Mouse (Mus musculus) forebrain, embryonic 16.5 days (tissue): ENCODE results near the gene Ccdc157. TPM values are rescaled to one million over a fixed set of nuclear protein-coding genes. Genes with fewer than 3 reads are reported as not detected.

Experiments
- ATAC-seq: fragments of 200-750 bp; cut with Nextera tagmentation; 2 replicates; pipeline ENCODE4 v1.8.0; 2017; ENCODE audit warnings: mild to moderate bottlenecking, moderate library complexity
- H3K27ac ChIP-seq: fragments of 300-500 bp; sonication (generic); 2 replicates; pipeline ENCODE4 v1.5.1; 2014; ENCODE audit warnings: low read length, control low read depth
- H3K27me3 ChIP-seq: fragments of 300-500 bp; sonication (generic); replicated peaks from 2 replicates; pipeline ENCODE4 v1.6.1; 2014; ENCODE audit warnings: low read length; ENCODE audit not compliant: control insufficient read depth, insufficient read depth
- H3K36me3 ChIP-seq: fragments of 300-500 bp; sonication (generic); 2 replicates; pipeline ENCODE4 v1.6.1; 2014; ENCODE audit not compliant: control insufficient read depth, insufficient read depth
- H3K4me1 ChIP-seq: fragments of 300-500 bp; sonication (generic); replicated peaks from 2 replicates; pipeline ENCODE4 v1.6.1; 2014; ENCODE audit warnings: low read length; ENCODE audit not compliant: control insufficient read depth, insufficient read depth
- H3K4me2 ChIP-seq: fragments of 300-500 bp; sonication (generic); 2 replicates; pipeline ENCODE4 v1.6.1; 2014; ENCODE audit warnings: mild to moderate bottlenecking, low read length, control low read depth
- H3K4me3 ChIP-seq: fragments of 300-500 bp; sonication (generic); replicated peaks from 2 replicates; pipeline ENCODE4 v1.5.1; 2014; ENCODE audit warnings: mild to moderate bottlenecking, low read length, control low read depth
- H3K9ac ChIP-seq: fragments of 300-500 bp; sonication (generic); replicated peaks from 2 replicates; pipeline ENCODE4 v1.6.1; 2014; ENCODE audit warnings: low read depth, low read length, control low read depth
- H3K9me3 ChIP-seq: fragments of 300-500 bp; sonication (generic); 2 replicates; pipeline ENCODE4 v1.6.1; 2016; ENCODE audit warnings: low read length; ENCODE audit not compliant: control insufficient read depth
- WGBS: fragments of 180-500 bp; shearing (Covaris S2); extraction: QIAGEN DNeasy Blood & Tissue Kit; methylation state at CpG from one replicate; pipeline ENCODE4 v1.1.7; 2014; 5-methylcytosine and 5-hydroxymethylcytosine counted together
- polyA plus RNA-seq: library from polyadenylated mRNA; unstranded; fragments of >200 nt; fragmentation: Nextera tagmentation; extraction: Ambion mirVana; gene quantifications from 2 replicates; pipeline ENCODE4 v1.2.1, GENCODE M21; 2015

Ccdc157 gene
- polyA plus RNA-seq, 1 experiment from 2014 or later = 8.0 TPM

DNA sequence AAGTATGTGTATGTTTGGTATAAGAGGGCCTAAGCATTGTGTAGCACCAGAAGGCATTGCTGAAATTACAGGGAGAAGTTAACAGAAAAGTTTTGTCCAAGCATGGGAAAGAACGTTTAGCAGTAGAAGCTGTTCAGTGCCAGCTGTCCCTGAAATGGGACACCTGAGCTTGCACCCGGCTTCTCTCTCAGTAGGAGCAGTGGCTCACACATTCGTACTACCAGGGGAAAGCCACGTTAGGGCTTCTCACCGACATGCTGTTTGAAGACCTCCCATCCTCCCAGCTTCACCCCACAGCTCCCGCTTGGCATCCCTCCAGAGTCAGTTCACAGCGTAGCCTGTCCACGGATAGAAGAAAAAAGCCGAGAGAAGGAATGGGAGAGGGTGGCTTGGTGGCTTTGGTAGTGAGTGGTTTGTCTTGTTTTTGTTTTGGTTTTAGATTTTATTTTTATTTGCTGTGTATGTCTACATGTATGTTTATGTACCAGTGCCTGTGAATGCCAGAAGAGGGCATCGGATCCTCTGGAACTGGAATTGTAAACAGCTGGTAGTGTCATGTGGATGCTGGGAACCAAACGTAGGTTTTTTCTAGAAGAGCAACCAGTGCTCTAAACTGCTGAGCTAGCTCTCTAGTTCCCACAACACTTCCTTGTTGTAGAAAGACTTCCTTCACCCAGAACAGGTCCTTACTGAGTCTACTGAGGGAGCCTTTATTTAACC is 42.0 kb upstream of the Ccdc157 start:
- Histone ChIP-seq H3K27me3 (no peaks in the 10 kb centered on the region), H3K4me3 (no peak overlapping the region), H3K27ac (no peak overlapping the region), H3K36me3 (no peaks in the 10 kb centered on the region), H3K9ac (no peak overlapping the region), H3K4me1 (no peaks in the 10 kb centered on the region), H3K9me3 (no peaks in the 10 kb centered on the region), H3K4me2 (no peak overlapping the region)
- ATAC-seq = no peak
- 65% methylated on average over 11 of the region's 11 CpGs for WGBS

GRCm38 (mm10) chr11:4197691-4198090 is 37.6 kb upstream of the Ccdc157 start:
- Histone ChIP-seq H3K27ac (no peak overlapping the region), H3K4me1 (no peaks in the 10 kb centered on the region), H3K9ac (no peak overlapping the region), H3K27me3 (no peaks in the 10 kb centered on the region), H3K4me3 (no peak overlapping the region), H3K9me3 (no peaks in the 10 kb centered on the region), H3K36me3 (no peaks in the 10 kb centered on the region), H3K4me2 (no peak overlapping the region)
- ATAC-seq = no peak
- 54% methylated on average over 1 of the region's 1 CpGs for WGBS

- H3K36me3 ChIP-seq = no peaks in the 10 kb centered on the region
- no peak for ATAC-seq
- 83% methylated on average over 8 of the region's 8 CpGs for WGBS
- H3K4me2 ChIP-seq = no peak overlapping the region
- no peak overlapping the region for H3K4me3 ChIP-seq
- H3K9ac ChIP-seq = no peak overlapping the region
- H3K27me3 ChIP-seq = no peaks in the 10 kb centered on the region
- no peaks in the 10 kb centered on the region for H3K4me1 ChIP-seq
- no peaks in the 10 kb centered on the region for H3K9me3 ChIP-seq
- no peak overlapping the region for H3K27ac ChIP-seq
Observed at GRCm38 (mm10) chr11:4196636-4197035, 36.5 kb upstream of the Ccdc157 start.

- H3K9ac ChIP-seq = no peak overlapping the region
- ATAC-seq = no peak
- H3K4me2 ChIP-seq = no peak overlapping the region
- no peaks in the 10 kb centered on the region for H3K27me3 ChIP-seq
- WGBS = 85% methylated on average over 3 of the region's 3 CpGs
- H3K9me3 ChIP-seq = no peaks in the 10 kb centered on the region
- no peak overlapping the region for H3K4me3 ChIP-seq
- H3K27ac ChIP-seq = no peak overlapping the region
- H3K4me1 ChIP-seq = no peaks in the 10 kb centered on the region
- no peaks in the 10 kb centered on the region for H3K36me3 ChIP-seq
Observed at GRCm38 (mm10) chr11:4195597-4196031, 35.5 kb upstream of the Ccdc157 start.

- no peak for ATAC-seq
- Histone ChIP-seq H3K4me1 (0 out of 2 replicates have a peak, but pooled peaks cover 2% of the 10 kb centered on the region), H3K27me3 (no peaks in the 10 kb centered on the region), H3K36me3 (no peaks in the 10 kb centered on the region), H3K4me3 (no peak overlapping the region), H3K9ac (no peak overlapping the region), H3K4me2 (no peak overlapping the region), H3K9me3 (no peaks in the 10 kb centered on the region), H3K27ac (no peak overlapping the region)
Observed at GRCm38 (mm10) chr11:4193420-4193819, 33.3 kb upstream of the Ccdc157 start.

DNA sequence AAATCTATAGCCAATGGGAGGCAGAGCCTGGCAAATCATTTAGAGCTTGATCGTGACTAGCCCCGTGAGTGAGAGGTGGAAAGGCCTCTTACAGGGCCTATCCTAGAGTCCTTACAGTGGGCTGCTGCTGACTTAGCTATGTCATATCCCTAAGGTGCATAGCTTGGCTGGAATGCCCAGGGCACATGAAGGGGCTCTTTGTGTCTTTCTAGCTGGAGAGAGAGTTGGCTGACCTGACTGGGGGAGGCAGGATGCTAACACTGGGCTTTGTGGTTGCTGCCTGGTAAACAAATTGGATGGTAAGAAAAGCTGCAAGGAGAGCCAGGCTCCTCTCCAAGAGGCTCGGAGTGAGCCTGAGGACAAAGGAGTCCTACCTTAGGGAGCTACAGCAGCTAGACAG is 32.7 kb upstream of the Ccdc157 start:
- Histone ChIP-seq H3K4me2 (no peak overlapping the region), H3K4me3 (no peak overlapping the region), H3K27me3 (no peaks in the 10 kb centered on the region), H3K4me1 (peaks cover 3% of the 10 kb centered on the region), H3K27ac (no peak overlapping the region), H3K36me3 (no peaks in the 10 kb centered on the region), H3K9ac (no peak overlapping the region), H3K9me3 (no peaks in the 10 kb centered on the region)
- ATAC-seq = no peak
- 78% methylated on average over 3 of the region's 3 CpGs for WGBS

GRCm38 (mm10) chr11:4190677-4191076 is 30.6 kb upstream of the Ccdc157 start:
- H3K4me3 ChIP-seq = no peak overlapping the region
- H3K9ac ChIP-seq = no peak overlapping the region
- no peaks in the 10 kb centered on the region for H3K27me3 ChIP-seq
- no peak overlapping the region for H3K4me2 ChIP-seq
- H3K36me3 ChIP-seq = no peaks in the 10 kb centered on the region
- ATAC-seq = no peak
- no peak overlapping the region for H3K27ac ChIP-seq
- WGBS = 60% methylated on average over 3 of the region's 3 CpGs
- H3K4me1 ChIP-seq = peaks cover 11% of the 10 kb centered on the region
- no peaks in the 10 kb centered on the region for H3K9me3 ChIP-seq

DNA sequence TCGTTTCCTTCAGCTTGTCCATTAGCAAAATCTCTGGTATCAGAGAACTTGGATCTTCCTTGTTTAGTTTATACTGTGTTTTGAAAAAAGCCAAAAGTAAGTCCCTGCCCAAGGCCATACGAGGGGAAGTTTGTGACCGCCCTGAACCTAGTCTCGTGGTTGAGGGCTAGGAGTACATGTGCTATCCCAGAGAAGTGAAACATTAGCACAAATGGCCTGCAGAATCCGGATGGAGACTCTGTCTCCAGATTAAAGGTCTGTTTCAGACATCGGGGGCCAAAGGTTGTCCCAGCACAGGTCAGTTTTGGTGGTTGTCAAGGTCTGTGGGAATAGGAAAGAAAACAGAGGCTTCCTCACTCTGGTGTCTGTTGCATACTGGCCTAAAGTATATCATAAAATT is 29.1 kb upstream of the Ccdc157 start:
- Histone ChIP-seq H3K4me2 (no peak overlapping the region), H3K36me3 (no peaks in the 10 kb centered on the region), H3K27ac (no peak overlapping the region), H3K9ac (no peak overlapping the region), H3K4me1 (peaks cover 11% of the 10 kb centered on the region), H3K4me3 (no peak overlapping the region), H3K9me3 (no peaks in the 10 kb centered on the region), H3K27me3 (no peaks in the 10 kb centered on the region)
- WGBS = 88% methylated on average over 6 of the region's 6 CpGs
- ATAC-seq = no peak

GRCm38 (mm10) chr11:4187318-4187700 is 27.2 kb upstream of the Ccdc157 start:
- Histone ChIP-seq H3K9me3 (no peaks in the 10 kb centered on the region), H3K4me1 (peaks cover 11% of the 10 kb centered on the region), H3K4me3 (peak overlapping the region; percentile 78), H3K9ac (peak overlapping the region; percentile 81), H3K27me3 (no peaks in the 10 kb centered on the region), H3K36me3 (peaks cover 7% of the 10 kb centered on the region), H3K27ac (no peak overlapping the region), H3K4me2 (peak overlapping the region; percentile 88)
- no peak; the same call in 1 of the 2 replicates for ATAC-seq
- 11% methylated on average over 9 of the region's 9 CpGs for whole genome bisulfite sequencing
